Mouse (Mus musculus): Measurements from ENCODE around the gene 2310061I04Rik. TPM values are rescaled to one million over a fixed set of nuclear protein-coding genes. Genes with fewer than 3 reads are reported as not detected.

2310061I04Rik gene
- polyA plus RNA-seq, 1 experiment from 2014 or later = 28.5 TPM

DNA sequence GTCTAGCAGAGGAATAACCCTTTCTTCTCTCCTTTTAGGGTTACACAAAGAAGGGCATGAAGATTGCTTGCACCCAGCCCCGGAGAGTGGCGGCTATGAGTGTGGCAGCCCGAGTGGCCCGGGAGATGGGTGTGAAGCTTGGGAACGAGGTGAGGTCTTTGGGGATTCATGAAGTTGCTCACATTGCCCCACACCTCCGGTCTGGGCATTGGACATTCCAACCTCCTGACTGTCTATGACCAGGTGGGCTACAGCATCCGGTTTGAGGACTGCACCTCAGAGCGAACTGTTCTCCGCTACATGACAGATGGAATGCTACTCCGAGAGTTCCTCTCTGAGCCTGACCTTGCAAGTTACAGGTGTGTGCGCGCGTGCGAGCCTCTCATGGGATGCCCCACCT, 13.5 kb downstream of the 2310061I04Rik start:
- Histone ChIP-seq H3K27me3 (ENCODE audit: control insufficient read depth, insufficient read depth, low read length) (no peaks in the 10 kb centered on the region), H3K4me1 (ENCODE audit: control insufficient read depth, insufficient read depth, low read length) (peaks cover 5% of the 10 kb centered on the region), H3K9me3 (ENCODE audit: control insufficient read depth, low read length) (no peaks in the 10 kb centered on the region), H3K36me3 (ENCODE audit: control insufficient read depth, insufficient read depth, low read length) (peaks cover 27% of the 10 kb centered on the region), H3K4me2 (ENCODE audit: low read depth) (no peak overlapping the region), H3K9ac (ENCODE audit: low read length) (no peak overlapping the region), H3K27ac (ENCODE audit: low read depth, low read length) (no peak overlapping the region), H3K4me3 (ENCODE audit: low read depth, low read length) (no peak overlapping the region)
- ATAC-seq (ENCODE audit: insufficient read depth, low FRiP score, low TSS enrichment) = no peak
- WGBS = 94% methylated on average over 14 of the region's 14 CpGs
- DNase-seq (ENCODE audit: low spot score) = no peak

GRCm38 (mm10) chr17:35882924-35883323, 14.3 kb downstream of the 2310061I04Rik start:
- no peaks in the 10 kb centered on the region for H3K9me3 ChIP-seq (ENCODE audit: control insufficient read depth, low read length)
- no peak for DNase-seq (ENCODE audit: low spot score)
- no peak overlapping the region for H3K27ac ChIP-seq (ENCODE audit: low read depth, low read length)
- no peak overlapping the region for H3K9ac ChIP-seq (ENCODE audit: low read length)
- no peak overlapping the region for H3K4me2 ChIP-seq (ENCODE audit: low read depth)
- peaks cover 5% of the 10 kb centered on the region for H3K4me1 ChIP-seq (ENCODE audit: control insufficient read depth, insufficient read depth, low read length)
- no peaks in the 10 kb centered on the region for H3K27me3 ChIP-seq (ENCODE audit: control insufficient read depth, insufficient read depth, low read length)
- H3K36me3 ChIP-seq (ENCODE audit: control insufficient read depth, insufficient read depth, low read length) = peaks cover 22% of the 10 kb centered on the region
- no peak for ATAC-seq (ENCODE audit: insufficient read depth, low FRiP score, low TSS enrichment)
- no peak overlapping the region for H3K4me3 ChIP-seq (ENCODE audit: low read depth, low read length)
- WGBS = 88% methylated on average over 17 of the region's 17 CpGs

DNA sequence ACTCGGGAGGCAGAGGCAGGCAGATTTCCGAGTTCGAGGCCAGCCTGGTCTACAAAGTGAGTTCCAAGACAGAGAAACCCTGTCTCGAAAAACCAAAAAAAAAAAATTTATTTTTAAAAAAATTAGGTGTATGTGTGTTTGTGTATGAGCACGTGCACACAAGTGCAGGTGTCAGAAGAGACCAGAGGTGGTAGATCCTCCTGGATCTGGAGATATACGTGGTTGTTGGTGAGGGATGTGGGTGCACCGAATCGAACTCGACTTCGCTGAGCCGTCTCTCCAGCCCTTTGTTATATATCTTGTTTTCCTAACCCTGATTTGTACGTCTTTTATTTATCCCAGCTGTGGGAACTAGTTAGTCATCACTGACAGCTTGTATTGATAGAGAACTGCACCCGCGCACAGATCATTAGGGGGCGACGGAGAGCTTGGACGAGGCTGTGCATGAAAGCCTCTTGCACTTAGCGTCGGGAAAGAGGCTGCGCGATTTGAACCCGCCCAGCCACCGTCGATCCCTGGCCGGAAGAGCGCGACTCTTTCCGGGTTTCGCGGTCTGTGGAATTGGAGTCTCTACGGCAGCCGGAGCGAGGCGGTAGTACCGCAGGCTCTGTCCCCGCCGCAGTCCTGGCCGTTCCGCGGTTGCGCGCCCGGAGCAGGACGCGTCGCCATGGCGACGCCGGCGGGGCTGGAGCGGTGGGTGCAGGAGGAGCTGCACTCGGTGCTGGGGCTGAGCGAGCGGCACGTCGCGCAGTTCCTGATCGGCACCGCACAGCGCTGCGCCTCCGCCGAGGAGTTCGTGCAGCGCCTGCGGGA, 17.8 kb downstream of the 2310061I04Rik start, which contains the start of gene Dhx16:
TSS of gene Dhx16 (plus strand) at position 575 of the 813 bp plus-strand sequence.
- 6% methylated on average over 66 of the region's 66 CpGs for WGBS
- Histone ChIP-seq H3K36me3 (ENCODE audit: control insufficient read depth, insufficient read depth, low read length) (peaks cover 14% of the 10 kb centered on the region), H3K27ac (ENCODE audit: low read depth, low read length) (no peak within 1 kb of the TSS)

DNA sequence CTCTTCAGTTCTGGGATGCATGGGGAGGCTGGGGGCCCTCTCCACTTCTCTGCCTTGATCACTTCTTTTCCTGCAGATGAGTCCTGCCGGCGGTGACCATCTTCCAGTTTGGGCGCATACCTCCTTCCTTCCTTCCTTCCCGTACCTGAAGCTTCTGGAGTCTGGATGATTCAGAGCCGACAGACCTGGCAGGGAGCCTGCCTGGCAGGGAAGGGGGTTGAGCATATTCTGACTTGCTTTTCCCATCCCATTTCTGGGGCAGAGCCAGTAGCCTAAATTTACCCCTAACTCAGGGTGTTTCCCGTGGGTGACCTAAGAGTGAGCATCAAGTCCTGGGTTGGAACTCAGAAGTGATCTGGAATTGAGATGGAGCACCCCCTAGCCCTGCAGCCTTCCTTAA, 22.5 kb downstream of the 2310061I04Rik start:
- no peak for DNase-seq (ENCODE audit: low spot score)
- no peak overlapping the region for H3K4me2 ChIP-seq (ENCODE audit: low read depth)
- no peaks in the 10 kb centered on the region for H3K27me3 ChIP-seq (ENCODE audit: control insufficient read depth, insufficient read depth, low read length)
- no peak overlapping the region for H3K9ac ChIP-seq (ENCODE audit: low read length)
- no peaks in the 10 kb centered on the region for H3K9me3 ChIP-seq (ENCODE audit: control insufficient read depth, low read length)
- H3K36me3 ChIP-seq (ENCODE audit: control insufficient read depth, insufficient read depth, low read length) = peaks cover 17% of the 10 kb centered on the region
- H3K4me3 ChIP-seq (ENCODE audit: low read depth, low read length) = no peak overlapping the region
- H3K27ac ChIP-seq (ENCODE audit: low read depth, low read length) = no peak overlapping the region
- H3K4me1 ChIP-seq (ENCODE audit: control insufficient read depth, insufficient read depth, low read length) = peaks cover 12% of the 10 kb centered on the region; the same call in 1 of the 2 replicates
- no peak for ATAC-seq (ENCODE audit: insufficient read depth, low FRiP score, low TSS enrichment)
- 88% methylated on average over 6 of the region's 6 CpGs for WGBS

More for the DNA sequence above, 17.8 kb downstream of the 2310061I04Rik start, which contains the start of gene Dhx16:
- Histone ChIP-seq H3K4me2 (ENCODE audit: low read depth) (peak within 1 kb of the TSS; percentile 76), H3K9ac (ENCODE audit: low read length) (peak within 1 kb of the TSS; percentile 84), H3K9me3 (ENCODE audit: control insufficient read depth, low read length) (no peaks in the 10 kb centered on the region), H3K27me3 (ENCODE audit: control insufficient read depth, insufficient read depth, low read length) (no peaks in the 10 kb centered on the region), H3K4me3 (ENCODE audit: low read depth, low read length) (peak within 1 kb of the TSS; percentile 97), H3K4me1 (ENCODE audit: control insufficient read depth, insufficient read depth, low read length) (peaks cover 5% of the 10 kb centered on the region)
- peak; percentile 89 for ATAC-seq (ENCODE audit: insufficient read depth, low FRiP score, low TSS enrichment)
- peak; percentile 97 for DNase-seq (ENCODE audit: low spot score)

DNA sequence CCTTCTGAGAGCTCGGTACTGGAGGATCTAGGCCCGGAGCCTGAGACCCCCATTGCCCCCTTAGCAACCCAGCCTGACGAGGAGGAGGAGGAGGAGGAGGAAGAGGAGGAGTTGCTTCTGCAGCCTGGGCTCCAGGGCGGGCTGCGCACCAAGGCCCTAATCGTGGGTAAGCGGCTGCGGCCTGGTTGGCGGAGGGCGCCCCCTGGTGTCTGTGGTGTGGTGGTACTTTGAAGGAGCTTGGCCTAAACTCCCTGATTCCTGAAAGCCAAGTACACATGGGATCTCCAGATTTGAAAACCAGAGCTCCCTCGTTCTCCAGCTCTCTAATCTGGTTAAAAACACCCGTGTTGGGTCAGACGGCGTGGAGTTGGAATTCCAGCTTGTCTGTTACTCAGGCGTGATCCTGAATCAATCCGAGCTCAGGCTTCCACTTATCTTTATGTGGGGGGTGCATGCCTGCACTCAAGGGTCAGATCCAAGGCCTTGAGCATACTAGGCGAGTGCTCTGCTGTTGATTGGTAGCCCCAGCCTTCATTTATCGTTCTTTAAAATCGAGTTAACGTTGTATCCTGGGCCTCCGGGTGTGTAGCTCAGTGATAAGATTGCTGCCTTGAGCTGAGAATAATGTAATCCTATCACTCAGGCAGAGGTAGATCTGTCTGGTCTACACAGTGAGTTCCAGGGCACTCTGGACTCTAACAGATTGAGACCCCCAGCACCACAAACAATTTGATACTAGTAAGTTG, 23.3 kb downstream of the 2310061I04Rik start:
- peak overlapping the region; percentile 22; the same call in 1 of the 2 replicates for H3K4me2 ChIP-seq (ENCODE audit: low read depth)
- ATAC-seq (ENCODE audit: insufficient read depth, low FRiP score, low TSS enrichment) = no peak
- H3K9ac ChIP-seq (ENCODE audit: low read length) = no peak overlapping the region
- peaks cover 17% of the 10 kb centered on the region for H3K36me3 ChIP-seq (ENCODE audit: control insufficient read depth, insufficient read depth, low read length)
- H3K27ac ChIP-seq (ENCODE audit: low read depth, low read length) = no peak overlapping the region
- no peaks in the 10 kb centered on the region for H3K9me3 ChIP-seq (ENCODE audit: control insufficient read depth, low read length)
- H3K27me3 ChIP-seq (ENCODE audit: control insufficient read depth, insufficient read depth, low read length) = no peaks in the 10 kb centered on the region
- no peak overlapping the region for H3K4me3 ChIP-seq (ENCODE audit: low read depth, low read length)
- DNase-seq (ENCODE audit: low spot score) = peak; percentile 88
- WGBS = 31% methylated on average over 21 of the region's 21 CpGs
- H3K4me1 ChIP-seq (ENCODE audit: control insufficient read depth, insufficient read depth, low read length) = peaks cover 18% of the 10 kb centered on the region

GRCm38 (mm10) chr17:35870884-35871696, 26.1 kb downstream of the 2310061I04Rik start:
- no peak for DNase-seq (ENCODE audit: low spot score)
- H3K9me3 ChIP-seq (ENCODE audit: control insufficient read depth, low read length) = no peaks in the 10 kb centered on the region
- ATAC-seq (ENCODE audit: insufficient read depth, low FRiP score, low TSS enrichment) = no peak
- no peaks in the 10 kb centered on the region for H3K27me3 ChIP-seq (ENCODE audit: control insufficient read depth, insufficient read depth, low read length)
- H3K36me3 ChIP-seq (ENCODE audit: control insufficient read depth, insufficient read depth, low read length) = peaks cover 12% of the 10 kb centered on the region
- H3K4me3 ChIP-seq (ENCODE audit: low read depth, low read length) = 0 out of 2 replicates have a peak overlapping the region, but pooled peaks have one; percentile 6
- peak overlapping the region; percentile 86 for H3K4me2 ChIP-seq (ENCODE audit: low read depth)
- 86% methylated on average over 8 of the region's 8 CpGs for WGBS
- no peak overlapping the region for H3K9ac ChIP-seq (ENCODE audit: low read length)
- peaks cover 37% of the 10 kb centered on the region for H3K4me1 ChIP-seq (ENCODE audit: control insufficient read depth, insufficient read depth, low read length)
- H3K27ac ChIP-seq (ENCODE audit: low read depth, low read length) = no peak overlapping the region

DNA sequence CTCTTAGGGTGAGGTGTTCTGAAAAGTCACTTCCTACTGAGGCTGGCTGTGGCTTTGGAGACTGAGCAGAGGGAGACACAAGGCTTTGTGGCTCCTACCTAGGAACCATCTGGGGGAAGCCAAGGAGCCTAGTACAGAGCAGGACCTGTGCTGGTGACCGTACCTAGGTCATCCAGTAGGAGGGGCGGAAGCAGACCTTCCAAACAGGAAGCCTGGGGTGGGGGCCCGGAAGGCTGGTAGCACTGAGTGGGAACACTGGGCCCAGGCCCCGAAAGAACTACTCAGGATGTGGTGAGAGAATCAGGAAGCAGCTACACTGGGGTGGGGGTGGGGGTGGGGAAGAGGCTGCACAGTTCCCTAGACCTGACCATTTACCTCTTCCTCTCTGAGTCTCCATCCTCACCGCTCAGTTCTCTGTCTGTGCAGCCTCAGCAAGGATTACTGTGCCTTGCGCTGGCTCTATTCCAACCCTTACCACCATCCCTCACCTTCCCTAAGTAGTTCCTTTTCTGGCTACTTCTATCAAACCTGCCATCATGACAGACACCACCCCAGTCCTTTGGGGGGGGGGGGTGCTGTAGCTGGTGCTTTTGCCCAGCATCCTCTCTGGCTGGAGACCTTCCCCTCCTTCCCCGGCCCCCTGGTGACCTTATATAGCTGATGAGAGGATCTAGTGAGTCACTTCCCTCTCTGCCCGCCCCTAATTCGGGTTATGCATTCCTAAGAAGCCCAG, 26.9 kb downstream of the 2310061I04Rik start:
- peak overlapping the region; percentile 86 for H3K4me2 ChIP-seq (ENCODE audit: low read depth)
- H3K27me3 ChIP-seq (ENCODE audit: control insufficient read depth, insufficient read depth, low read length) = no peaks in the 10 kb centered on the region
- no peak for DNase-seq (ENCODE audit: low spot score)
- peaks cover 12% of the 10 kb centered on the region for H3K36me3 ChIP-seq (ENCODE audit: control insufficient read depth, insufficient read depth, low read length)
- H3K9me3 ChIP-seq (ENCODE audit: control insufficient read depth, low read length) = no peaks in the 10 kb centered on the region
- ATAC-seq (ENCODE audit: insufficient read depth, low FRiP score, low TSS enrichment) = no peak
- WGBS = 69% methylated on average over 9 of the region's 9 CpGs
- 0 out of 2 replicates have a peak overlapping the region, but pooled peaks have one; percentile 3 for H3K27ac ChIP-seq (ENCODE audit: low read depth, low read length)
- H3K4me1 ChIP-seq (ENCODE audit: control insufficient read depth, insufficient read depth, low read length) = peaks cover 37% of the 10 kb centered on the region
- peak overlapping the region; percentile 31; the same call in 1 of the 2 replicates for H3K9ac ChIP-seq (ENCODE audit: low read length)
- H3K4me3 ChIP-seq (ENCODE audit: low read depth, low read length) = peak overlapping the region; percentile 77
